Mouse (Mus musculus) embryonic stem cell, embryonic (primary cell): ENCODE results near the gene Psmd9.

Source experiments
- CTCF ChIA-PET, 4 experiments: fragments of 300-600 bp in 2 of 4; fragments of 350-600 bp in 2 of 4; sonication (Branson Sonifier 250); formaldehyde crosslinking; loops; one replicate each; lab custom pipeline; 2022; ENCODE audit warnings: inconsistent platforms in 2 of 4; lab: Charles Lee
- POLR2A ChIA-PET, 4 experiments: fragments of 300-600 bp in 2 of 4; fragments of 350-600 bp in 2 of 4; sonication (Branson Sonifier 250); formaldehyde crosslinking; loops; one replicate each; lab custom pipeline; 2022; ENCODE audit warnings: antibody characterized with exemption in 4 of 4, inconsistent platforms in 1 of 4; lab: Charles Lee

Gene Psmd9

DNA sequence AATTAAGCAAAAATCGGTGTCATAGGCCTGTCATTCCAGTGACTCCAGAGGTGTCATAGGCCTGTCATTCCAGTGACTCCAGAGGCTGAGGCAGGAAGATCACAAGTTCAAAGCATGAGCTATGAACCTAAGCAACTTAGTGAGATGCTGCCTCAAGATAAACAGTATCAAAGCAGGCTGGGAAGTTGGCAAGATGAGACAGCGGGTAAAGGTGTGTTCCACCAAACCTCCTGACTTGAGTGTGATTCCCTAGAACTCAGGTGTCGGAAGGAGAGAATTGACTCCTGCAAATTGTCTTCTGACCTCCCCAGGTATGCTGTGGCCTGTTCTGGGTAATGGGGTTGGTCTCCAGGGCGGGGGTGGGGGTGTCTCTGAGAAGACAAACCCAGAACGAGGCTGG is at the start of gene Psmd9:
Gene Psmd9 (plus strand): TSS at position 130 of the 400 bp plus-strand sequence.
- POLR2A ChIA-PET: interaction anchor here in 2 of 4 experiments (1.1 to 7.0 kb wide), 9 partner anchors 12 to 84 kb away, joined by 3 to 59 read pairs (median 6); partner anchors contain the start of gene Rhof (in 1 of the 2)
- CTCF ChIA-PET: interaction anchor here in 3 of 4 experiments (0.6 to 7.0 kb wide), 14 partner anchors 12 to 105 kb away, joined by 3 to 122 read pairs (median 4); partner anchors contain the start of gene Rhof (in 2 of the 3)

DNA sequence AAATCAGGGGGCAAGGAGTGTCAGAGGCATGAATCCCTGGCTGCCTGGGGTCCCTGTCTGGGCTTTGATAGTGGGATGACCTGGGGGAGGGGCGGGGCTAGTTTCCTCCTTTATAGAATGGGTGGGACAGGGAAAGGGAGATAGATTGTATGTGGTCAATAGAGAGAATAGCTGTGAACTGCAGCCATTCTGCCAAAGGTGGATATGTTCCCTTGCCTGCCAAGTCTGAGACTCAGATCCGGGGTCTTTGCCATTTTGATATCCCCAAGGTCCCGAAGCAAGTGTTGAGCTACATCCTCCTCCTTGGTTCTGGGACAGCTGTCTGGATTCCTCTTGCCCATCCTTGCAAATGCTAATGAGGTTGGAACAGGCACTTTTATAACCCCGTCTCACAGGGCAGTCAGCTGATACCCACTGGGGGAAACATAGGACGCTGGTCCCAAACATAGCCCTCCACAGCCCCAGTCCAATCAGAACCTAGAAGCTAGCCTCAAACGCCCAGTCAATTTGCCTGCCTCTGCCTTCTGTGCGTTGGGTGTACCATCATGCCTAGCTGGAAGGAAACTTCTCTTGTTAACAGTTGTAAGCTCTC is 48.5 kb upstream of the Psmd9 start:
- CTCF ChIA-PET: interaction anchor here (0.6 to 4.8 kb wide), 27 partner anchors 11 to 229 kb away, joined by 3 to 48 read pairs (median 5); partner anchors contain the start of gene Rhof (in 4 of the 4)
- POLR2A ChIA-PET: interaction anchor here (0.5 to 6.1 kb wide), 35 partner anchors 9 to 1231 kb away, joined by 3 to 59 read pairs (median 4); partner anchors contain the start of genes Rhof (in 4 of the 4), Orai1 (in 1 of the 4) and Psmd9 (in 1 of the 4)

DNA sequence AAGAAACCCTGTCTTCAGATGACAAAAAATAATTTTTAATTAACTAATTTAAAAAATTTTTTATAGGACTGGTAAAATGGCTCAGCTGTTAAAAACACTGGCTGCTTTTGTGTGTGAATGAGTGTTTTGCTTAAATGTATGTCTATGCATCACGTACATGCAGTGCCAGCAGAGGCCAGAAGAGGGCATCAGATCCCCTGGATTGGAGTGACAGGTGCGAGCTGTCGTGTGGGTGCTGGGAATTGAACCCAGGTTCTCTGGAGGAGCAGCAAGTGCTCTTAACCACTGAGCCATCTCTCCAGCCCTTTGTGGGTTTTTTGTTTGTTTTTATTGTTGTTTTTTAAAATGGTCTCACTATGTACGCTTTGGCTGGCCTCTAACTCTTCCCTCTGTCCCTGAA is 47.0 kb upstream of the Psmd9 start:
- ChIA-PET POLR2A (interaction anchor here in 2 of 4 experiments (0.9 to 6.1 kb wide), 10 partner anchors 11 to 49 kb away, joined by 3 to 59 read pairs (median 9); partner anchors contain the start of gene Rhof (in 2 of the 2)), CTCF (interaction anchor here (0.5 to 4.8 kb wide), 28 partner anchors 10 to 1771 kb away, joined by 3 to 48 read pairs (median 4); partner anchors contain the start of genes Rhof (in 4 of the 4), Psmd9 (in 2 of the 4), Anapc5 (in 1 of the 4) and Setd1b (in 1 of the 4))

DNA sequence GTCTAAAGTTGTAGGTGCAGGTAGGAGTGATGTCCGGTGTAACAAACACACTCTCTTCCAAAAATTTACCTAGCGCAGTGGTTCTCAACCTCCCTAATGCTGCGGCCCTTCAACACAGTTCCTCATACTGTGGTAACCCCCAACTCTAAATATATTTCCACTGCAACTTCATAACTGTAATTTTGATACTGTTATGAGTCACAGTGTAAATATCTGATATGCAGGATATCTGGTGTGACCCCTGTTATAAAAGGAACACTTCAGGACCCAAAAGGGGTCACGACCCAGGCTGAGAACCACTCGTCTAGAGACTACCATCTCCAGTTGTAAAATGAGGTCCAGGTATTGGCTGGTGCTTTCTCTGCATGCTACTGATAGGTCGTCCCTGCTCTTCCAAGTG is 44.1 kb upstream of the Psmd9 start:
- CTCF ChIA-PET: interaction anchor here in 2 of 4 experiments (0.6 to 1.2 kb wide), 2 partner anchors 7 to 13 kb away, joined by 3 to 4 read pairs; partner anchors contain the start of gene Rhof (in 1 of the 2)
- POLR2A ChIA-PET: interaction anchor here in 1 of 4 experiments (1.5 kb wide), 1 partner anchor 33 kb away, joined by 3 read pairs; no protein-coding TSS in a partner anchor

DNA sequence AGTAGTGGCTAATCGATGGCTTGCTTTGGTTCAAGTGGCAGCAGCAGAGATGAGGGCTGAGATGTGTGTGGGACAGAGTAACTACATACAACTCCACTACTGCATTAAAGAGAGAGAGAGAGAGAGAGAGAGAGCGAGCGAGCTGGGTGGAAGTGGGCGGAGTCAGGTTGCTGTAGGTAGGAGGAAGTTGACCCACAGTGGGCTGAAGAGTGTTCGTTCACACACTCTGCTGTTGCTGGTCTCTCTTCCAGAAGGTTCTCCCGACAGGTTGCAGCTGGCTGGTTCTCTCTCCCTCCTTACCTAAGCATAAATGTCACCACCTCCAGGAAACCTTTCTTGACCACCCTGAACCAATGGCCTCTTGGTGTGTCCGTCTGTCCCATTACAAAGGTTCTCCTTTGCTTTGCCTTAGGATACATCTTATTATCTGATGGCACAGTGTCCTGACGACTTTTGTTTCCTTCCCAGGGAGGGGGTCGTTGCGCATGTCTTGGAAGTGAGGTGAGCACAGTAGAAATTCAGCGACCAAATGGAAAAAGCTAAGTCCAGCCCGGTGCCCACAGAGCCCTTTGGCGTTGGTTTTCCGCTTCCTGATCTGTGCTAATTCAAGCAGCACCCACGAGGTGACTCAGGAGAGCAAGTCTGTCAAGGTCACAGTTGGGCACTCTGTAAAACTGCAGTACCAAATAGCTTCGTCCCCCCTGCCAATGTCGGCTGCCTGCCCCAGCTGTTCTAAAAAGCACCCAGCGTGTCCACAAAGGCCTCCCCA is 43.4 kb upstream of the Psmd9 start:
- POLR2A ChIA-PET: interaction anchor here in 2 of 4 experiments (1.0 to 2.0 kb wide), 5 partner anchors 7 to 46 kb away, joined by 3 to 7 read pairs (median 3); no protein-coding TSS in a partner anchor
- CTCF ChIA-PET: interaction anchor here in 3 of 4 experiments (0.6 to 4.5 kb wide), 8 partner anchors 11 to 252 kb away, joined by 3 to 18 read pairs (median 4); no protein-coding TSS in a partner anchor

DNA sequence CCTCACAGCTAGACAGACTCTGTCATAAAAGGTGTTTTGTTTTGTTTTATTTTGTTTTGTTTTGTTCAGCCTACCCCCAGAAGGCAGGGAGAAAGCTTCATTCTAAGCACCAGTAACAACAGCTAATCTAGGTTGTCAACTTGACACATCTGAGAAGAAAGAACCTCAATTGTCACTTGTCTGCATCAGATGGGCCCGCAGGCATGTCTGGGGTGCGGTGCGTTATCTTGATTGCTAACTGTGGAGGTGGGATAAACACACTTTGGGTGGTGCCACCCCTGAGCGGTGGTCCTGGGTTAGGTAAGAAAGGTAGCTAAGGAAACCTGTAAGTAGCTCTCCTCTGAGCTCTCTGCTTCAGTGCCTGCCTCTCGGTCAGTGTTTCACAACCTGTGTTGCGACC is 42.2 kb upstream of the Psmd9 start:
- CTCF ChIA-PET: interaction anchor here in 3 of 4 experiments (0.6 to 4.5 kb wide), 12 partner anchors 11 to 356 kb away, joined by 3 to 18 read pairs (median 4); no protein-coding TSS in a partner anchor

DNA sequence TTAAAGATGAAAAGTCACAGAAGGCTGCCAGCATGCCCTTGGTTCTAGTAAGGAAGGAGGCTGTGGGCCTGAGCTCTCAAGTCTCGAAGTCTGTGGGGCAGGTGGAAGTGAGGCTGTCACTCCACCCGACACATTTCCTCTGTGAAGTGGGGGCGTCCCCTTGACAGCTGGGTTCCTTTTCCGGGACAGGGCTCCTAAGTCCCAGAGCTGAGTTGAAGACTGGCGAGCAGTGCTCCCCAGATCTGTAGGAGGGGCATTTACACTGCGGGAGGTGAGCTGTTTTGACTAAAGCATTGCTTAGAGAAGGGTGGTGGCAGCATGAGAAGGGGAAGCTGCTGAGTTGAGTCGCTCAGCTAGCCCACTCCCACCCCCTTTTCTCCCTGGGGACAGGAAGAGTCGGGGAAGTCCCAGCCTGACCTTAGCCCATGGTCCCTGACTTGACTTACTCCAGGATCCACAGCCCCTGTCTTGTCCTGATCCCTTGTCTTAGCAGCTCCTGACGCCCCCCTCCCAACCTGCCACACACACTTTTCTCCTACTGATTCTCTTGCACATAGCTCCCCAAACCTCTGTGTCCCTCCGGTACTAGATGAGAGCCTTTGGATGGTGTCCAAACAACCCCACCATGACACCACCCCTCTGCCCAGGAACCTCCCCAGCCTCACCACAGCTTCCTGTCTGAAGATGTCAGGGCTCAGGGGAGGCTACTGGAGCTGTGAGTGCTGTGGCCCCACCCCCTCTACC is 40.6 kb upstream of the Psmd9 start:
- ChIA-PET CTCF (interaction anchor here (0.6 to 4.5 kb wide), 14 partner anchors 9 to 141 kb away, joined by 3 to 18 read pairs (median 4); no protein-coding TSS in a partner anchor), POLR2A (interaction anchor here (0.6 to 2.4 kb wide), 12 partner anchors 8 to 278 kb away, joined by 3 to 8 read pairs (median 3); partner anchors contain the start of gene Wdr66 (in 1 of the 4))

More for the DNA sequence above, 42.2 kb upstream of the Psmd9 start:
- POLR2A ChIA-PET: interaction anchor here in 2 of 4 experiments (0.6 to 2.0 kb wide), 11 partner anchors 9 to 132 kb away, joined by 3 to 8 read pairs (median 3); partner anchors contain the start of gene Psmd9 (in 1 of the 2)

DNA sequence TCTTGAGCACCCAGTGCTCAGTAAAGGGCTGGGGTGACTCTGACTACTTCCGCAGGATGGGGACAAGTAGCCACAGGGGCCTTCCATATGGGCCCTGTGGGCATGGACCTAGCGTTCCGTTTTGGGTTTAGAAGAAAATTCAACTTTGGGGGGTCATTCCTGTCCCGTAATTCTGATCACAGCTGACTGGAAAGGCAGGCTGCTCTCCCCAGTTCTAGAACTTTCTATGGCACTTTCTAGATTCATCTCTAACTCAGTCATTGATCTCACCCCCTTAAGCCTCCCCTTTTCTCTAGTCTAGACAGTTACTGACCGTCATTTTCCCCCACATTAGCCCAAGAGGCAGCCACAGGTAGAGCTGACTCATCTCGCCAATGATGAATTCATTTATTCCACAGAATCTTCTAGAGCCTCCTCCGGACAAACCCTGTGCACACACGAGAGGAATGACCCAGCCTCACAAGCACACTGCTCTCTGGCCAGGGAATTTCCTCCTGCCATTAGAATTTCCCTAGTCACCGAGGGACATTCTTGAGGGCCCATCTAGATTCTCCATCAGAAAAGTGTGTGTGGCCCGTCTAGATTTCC is 39.9 kb upstream of the Psmd9 start:
- POLR2A ChIA-PET: interaction anchor here in 3 of 4 experiments (0.6 to 2.4 kb wide), 9 partner anchors 9 to 242 kb away, joined by 3 to 8 read pairs (median 3); partner anchors contain the start of gene Wdr66 (in 1 of the 3)

DNA sequence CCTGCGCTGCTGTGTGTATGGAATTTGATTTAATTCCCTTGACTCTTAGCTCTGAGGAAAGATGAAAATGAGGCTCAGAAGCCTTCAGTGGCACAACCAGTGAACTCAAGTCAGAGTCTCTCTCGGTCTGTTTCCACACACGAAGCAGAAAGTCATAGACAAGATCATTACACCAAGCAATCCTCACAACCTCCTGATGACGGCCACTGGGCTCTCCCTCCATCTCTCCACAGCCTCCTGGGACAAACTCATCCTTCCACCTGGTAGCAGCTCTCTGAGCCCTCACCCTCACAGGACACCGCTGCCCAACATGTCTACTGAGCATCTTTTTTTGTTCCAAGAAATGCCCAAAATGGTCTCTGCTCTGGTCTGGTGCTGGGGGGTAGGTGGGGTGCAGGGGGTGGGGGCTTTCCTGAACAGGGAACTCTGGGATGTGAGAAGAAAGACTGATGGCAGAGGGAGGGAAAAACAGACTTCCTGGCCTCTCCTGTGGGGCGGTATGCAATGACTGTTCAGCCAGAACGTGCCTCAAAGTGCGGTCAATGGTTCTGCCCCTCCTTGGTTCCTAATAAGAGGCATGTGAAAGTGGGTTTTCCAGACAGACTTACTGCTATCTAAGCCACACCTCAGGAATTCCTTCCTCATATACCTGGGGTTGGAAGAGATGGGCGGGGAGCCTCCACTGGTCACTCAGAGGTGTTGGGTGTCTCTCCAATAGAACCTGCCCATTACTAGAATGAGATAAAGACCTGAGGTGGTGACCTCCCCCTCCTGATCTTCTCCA is 39.0 kb upstream of the Psmd9 start:
- ChIA-PET POLR2A (interaction anchor here in 2 of 4 experiments (1.4 to 2.4 kb wide), 2 partner anchors 10 to 29 kb away, joined by 3 to 8 read pairs; no protein-coding TSS in a partner anchor), CTCF (interaction anchor here in 1 of 4 experiments (4.5 kb wide), 1 partner anchor 19 kb away, joined by 18 read pairs; no protein-coding TSS in a partner anchor)

More for the DNA sequence above, 39.9 kb upstream of the Psmd9 start:
- CTCF ChIA-PET: interaction anchor here (0.6 to 4.5 kb wide), 10 partner anchors 20 to 142 kb away, joined by 3 to 18 read pairs (median 6); no protein-coding TSS in a partner anchor

DNA sequence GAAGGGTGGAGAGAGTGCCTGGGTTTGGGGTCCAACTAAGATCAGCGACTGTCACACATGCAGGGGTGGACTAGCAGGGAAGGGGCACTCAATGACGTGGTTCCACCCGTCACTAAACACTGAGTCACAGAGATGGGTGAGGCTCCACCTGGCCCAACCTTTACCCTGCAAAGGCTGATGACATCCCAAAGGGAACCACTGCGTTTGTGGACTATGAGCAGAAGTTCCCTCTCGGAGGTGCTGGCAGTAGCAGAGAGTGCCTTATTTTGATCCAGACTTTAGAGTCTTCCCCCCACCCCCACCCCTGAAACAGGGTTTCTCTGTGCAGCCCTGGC is 38.4 kb upstream of the Psmd9 start:
- ChIA-PET CTCF (interaction anchor here in 2 of 4 experiments (2.2 to 8.8 kb wide), 4 partner anchors 10 to 25 kb away, joined by 48 to 427 read pairs (median 186); no protein-coding TSS in a partner anchor), POLR2A (interaction anchor here in 3 of 4 experiments (5.5 to 11.5 kb wide), 4 partner anchors 16 to 27 kb away, joined by 53 to 411 read pairs (median 179); partner anchors contain the start of gene Setd1b (in 1 of the 3))

DNA sequence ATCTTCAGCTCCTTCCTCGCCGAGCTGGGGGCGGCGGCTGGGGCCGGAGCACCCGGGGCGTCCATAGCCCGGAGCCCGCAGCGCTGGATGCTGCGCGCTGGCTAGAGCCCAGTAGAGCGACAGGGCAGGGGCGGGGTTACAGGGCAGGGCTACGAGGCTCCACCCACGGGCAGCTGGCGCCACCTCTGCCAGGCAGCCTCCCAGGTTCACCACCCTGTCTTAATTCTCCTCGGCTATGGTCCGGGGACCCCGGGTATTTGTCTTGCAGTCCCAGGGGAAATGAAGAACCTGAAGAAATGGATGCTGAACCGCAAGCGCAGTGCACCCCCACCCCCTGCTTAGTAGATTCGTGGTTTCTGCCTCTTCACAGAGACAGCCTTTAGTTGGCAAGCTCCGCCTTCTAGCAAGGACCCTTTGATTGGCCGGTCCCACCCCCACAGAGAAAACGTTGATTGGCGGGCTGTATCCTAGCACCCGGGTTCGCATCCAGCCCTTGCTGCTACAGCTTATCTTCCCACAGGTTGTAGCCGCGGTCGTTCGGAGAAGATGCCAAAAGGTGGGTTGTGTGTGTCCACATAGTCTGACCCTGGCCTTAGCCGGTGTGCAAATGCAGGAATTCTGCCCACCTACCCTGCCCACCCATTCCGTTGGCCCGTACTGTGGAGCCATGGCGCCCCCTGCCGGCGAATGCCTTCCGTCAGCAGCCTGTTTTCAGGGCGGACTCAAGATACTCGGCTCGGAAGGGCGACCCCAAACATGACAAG is 36.7 kb upstream of the Psmd9 start, which contains the start of gene Rhof:
Gene Rhof (minus strand): TSS at position 385 of the 764 bp plus-strand sequence.
- ChIA-PET POLR2A (interaction anchor here (0.5 to 11.5 kb wide), 43 partner anchors 11 to 1190 kb away, joined by 3 to 473 read pairs (median 5); partner anchors contain the start of genes Psmd9 (in 2 of the 4) and Setd1b (in 2 of the 4)), CTCF (interaction anchor here (0.5 to 8.8 kb wide), 96 partner anchors 8 to 1338 kb away, joined by 3 to 427 read pairs (median 4); partner anchors contain the start of genes Hpd (in 2 of the 4), Psmd9 (in 2 of the 4), Orai1 (in 1 of the 4) and Setd1b (in 1 of the 4))

DNA sequence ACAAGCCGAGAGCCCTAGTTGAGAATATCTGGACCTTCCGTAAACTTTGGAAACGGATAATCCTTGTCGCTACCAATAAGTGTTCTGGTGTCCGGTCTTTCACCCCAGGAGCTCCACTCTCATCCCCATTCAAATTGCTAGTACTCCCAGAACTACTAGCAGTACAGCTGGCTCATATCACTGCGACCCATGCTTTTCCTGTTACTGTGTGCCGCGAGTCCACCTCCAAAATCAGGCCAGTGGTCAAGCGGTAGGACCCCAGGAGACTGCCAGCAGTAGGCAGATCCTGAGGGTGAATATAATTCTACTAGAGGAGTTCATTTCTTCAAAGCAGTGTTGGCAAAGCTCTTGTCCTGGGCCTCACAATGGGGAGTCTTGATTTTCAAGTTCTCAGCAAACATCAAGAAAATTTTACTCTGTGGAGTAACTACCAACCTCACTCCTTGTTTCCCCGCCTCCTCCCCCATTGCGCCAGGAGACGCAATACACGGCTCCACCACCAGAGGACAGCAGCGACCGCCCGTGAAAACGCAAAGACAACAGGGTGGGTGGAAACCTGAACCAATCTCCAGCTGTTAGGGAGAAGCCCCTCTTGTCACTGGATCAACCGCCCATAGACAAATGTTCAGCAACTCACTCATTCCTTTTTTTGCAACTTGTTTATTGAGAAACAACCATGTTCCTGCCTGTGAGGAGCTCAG is 36.0 kb upstream of the Psmd9 start:
- ChIA-PET CTCF (interaction anchor here (0.6 to 8.8 kb wide), 78 partner anchors 8 to 1337 kb away, joined by 3 to 427 read pairs (median 5); partner anchors contain the start of genes Psmd9 (in 2 of the 4), Orai1 (in 1 of the 4), Setd1b (in 1 of the 4) and Tctn1 (in 1 of the 4)), POLR2A (interaction anchor here (0.6 to 11.5 kb wide), 39 partner anchors 9 to 1190 kb away, joined by 3 to 473 read pairs (median 6); partner anchors contain the start of genes Setd1b (in 3 of the 4), Orai1 (in 1 of the 4) and Psmd9 (in 1 of the 4))

DNA sequence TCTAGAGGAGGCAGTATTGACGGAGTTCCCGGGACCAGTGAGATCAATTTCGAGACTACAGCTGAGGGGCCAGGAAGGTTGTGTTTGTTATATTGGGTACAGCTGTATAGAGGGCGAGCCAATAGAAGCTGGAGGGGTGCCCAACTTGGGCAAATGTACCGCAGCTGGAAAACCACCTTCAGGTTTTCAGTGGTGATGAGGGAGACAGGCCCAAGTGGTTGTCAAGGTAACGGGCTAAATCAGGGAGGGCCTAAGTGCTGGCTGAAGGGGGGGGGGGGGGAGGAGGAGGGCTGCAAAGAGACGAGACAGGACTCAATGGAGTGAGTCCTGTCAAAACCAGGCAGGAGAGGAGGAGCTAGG is 35.4 kb upstream of the Psmd9 start:
- ChIA-PET CTCF (interaction anchor here (0.6 to 8.8 kb wide), 52 partner anchors 9 to 799 kb away, joined by 3 to 427 read pairs (median 6); partner anchors contain the start of genes Psmd9 (in 2 of the 4) and Setd1b (in 1 of the 4)), POLR2A (interaction anchor here (0.5 to 11.5 kb wide), 37 partner anchors 8 to 971 kb away, joined by 3 to 473 read pairs (median 6); partner anchors contain the start of genes Setd1b (in 3 of the 4), Diablo (in 1 of the 4), Orai1 (in 1 of the 4) and Psmd9 (in 1 of the 4))
